Mouse (Mus musculus) C2C12 (cell line): ENCODE data around the gene Lhx9. TPM values are rescaled to one million over a fixed set of nuclear protein-coding genes. Genes with fewer than 3 reads are reported as not detected.

ENCODE experiments used
- H3K27me3 ChIP-seq: one replicate; pipeline ENCODE4 v1.6.1; 2011; ENCODE audit not compliant: control insufficient read depth, insufficient read depth, insufficient read length
- H3K36me3 ChIP-seq: one replicate; pipeline ENCODE4 v1.6.1; 2011; ENCODE audit not compliant: control insufficient read depth, insufficient read depth
- H3K4me3 ChIP-seq: one replicate; pipeline ENCODE4 v1.5.1; 2011; ENCODE audit warnings: mild to moderate bottlenecking, control low read depth; ENCODE audit not compliant: poor library complexity, insufficient read depth, severe bottlenecking
- H3K79me2 ChIP-seq: one replicate; pipeline ENCODE4 v1.6.1; 2011; ENCODE audit not compliant: control insufficient read depth, insufficient read depth
- H3K79me3 ChIP-seq: one replicate; pipeline ENCODE4 v1.6.1; 2011; ENCODE audit warnings: low read depth, control low read depth
- H3ac ChIP-seq: one replicate; pipeline ENCODE3; 2011; ENCODE audit warnings: low read depth; ENCODE audit not compliant: control insufficient read depth, insufficient read length
- CEBPB ChIP-seq: IDR thresholded peaks from one replicate; pipeline ENCODE4 v1.6.1; 2011; ENCODE audit warnings: low read depth, mild to moderate bottlenecking, control low read depth, moderate library complexity
- CTCF ChIP-seq: IDR thresholded peaks from one replicate; pipeline ENCODE4 v1.5.1; 2011; ENCODE audit not compliant: control insufficient read depth, insufficient read depth, insufficient read length
- FOSL1 ChIP-seq: IDR thresholded peaks from one replicate; pipeline ENCODE4 v1.8.0; 2011; ENCODE audit warnings: mild to moderate bottlenecking, low read length; ENCODE audit not compliant: poor library complexity, insufficient read depth, severe bottlenecking
- MAX ChIP-seq: IDR thresholded peaks from one replicate; pipeline ENCODE4 v1.6.1; 2011; ENCODE audit warnings: mild to moderate bottlenecking, control low read depth
- MYOD1 ChIP-seq: IDR thresholded peaks from one replicate; pipeline ENCODE4 v1.6.1; 2011; ENCODE audit warnings: low read depth; ENCODE audit not compliant: control insufficient read depth, insufficient read length
- MYOG ChIP-seq: IDR thresholded peaks from one replicate; pipeline ENCODE4 v1.6.1; 2011; ENCODE audit not compliant: control insufficient read depth, insufficient read length; ENCODE audit errors: extremely low read depth
- USF1 ChIP-seq: IDR thresholded peaks from one replicate; pipeline ENCODE4 v1.6.1; 2011; ENCODE audit warnings: low read depth, mild to moderate bottlenecking, control low read depth, moderate library complexity
- polyA plus RNA-seq: library from polyadenylated mRNA; unstranded; fragments of >200 nt; fragmentation: generic; extraction: Trizol; gene quantifications from one replicate; pipeline ENCODE4 v1.2.1, GENCODE M21; 2012; ENCODE audit warnings: missing spikeins

Lhx9 gene
- polyA plus RNA-seq, 1 experiment = 0.54 TPM

- Histone ChIP-seq H3K4me3 (no peak overlapping the region), H3K79me2 (no peaks in the 10 kb centered on the region), H3K79me3 (no peaks in the 10 kb centered on the region), H3K27me3 (no peaks in the 10 kb centered on the region), H3K36me3 (no peaks in the 10 kb centered on the region), H3ac (no peak overlapping the region)
- no peak for TF ChIP-seq CTCF
- TF ChIP-seq MYOG = no peak
- TF ChIP-seq CEBPB = no peak
- TF ChIP-seq USF1 = no peak
- TF ChIP-seq FOSL1 = no peak
- TF ChIP-seq MAX = no peak
- no peak for TF ChIP-seq MYOD1
Observed at GRCm38 (mm10) chr1:138846131-138846530, 2.2 kb downstream of the Lhx9 start.

- Histone ChIP-seq H3K4me3 (no peak overlapping the region), H3K36me3 (no peaks in the 10 kb centered on the region), H3K27me3 (no peaks in the 10 kb centered on the region), H3K79me2 (no peaks in the 10 kb centered on the region), H3ac (no peak overlapping the region), H3K79me3 (no peaks in the 10 kb centered on the region)
- TF ChIP-seq MYOD1 (no peak), USF1 (no peak), CEBPB (no peak), FOSL1 (no peak), MAX (no peak), CTCF (no peak), MYOG (no peak)
Observed at GRCm38 (mm10) chr1:138845481-138845880, 2.9 kb downstream of the Lhx9 start.

- Histone ChIP-seq H3K27me3 (no peaks in the 10 kb centered on the region), H3K79me2 (no peaks in the 10 kb centered on the region), H3K79me3 (no peaks in the 10 kb centered on the region), H3K36me3 (no peaks in the 10 kb centered on the region), H3K4me3 (no peak overlapping the region), H3ac (no peak overlapping the region)
- no peak for TF ChIP-seq MAX
- no peak for TF ChIP-seq CTCF
- no peak for TF ChIP-seq FOSL1
- TF ChIP-seq MYOD1 = no peak
- no peak for TF ChIP-seq MYOG
- TF ChIP-seq USF1 = no peak
- no peak for TF ChIP-seq CEBPB
Observed at GRCm38 (mm10) chr1:138844166-138844565, 4.2 kb downstream of the Lhx9 start.

GRCm38 (mm10) chr1:138843361-138844091, 4.9 kb downstream of the Lhx9 start:
- Histone ChIP-seq H3ac (peak overlapping the region; percentile 57), H3K27me3 (no peaks in the 10 kb centered on the region)

GRCm38 (mm10) chr1:138842756-138843155, 5.6 kb downstream of the Lhx9 start:
- Histone ChIP-seq H3ac (no peak overlapping the region), H3K79me2 (no peaks in the 10 kb centered on the region), H3K4me3 (peak overlapping the region; percentile 31), H3K36me3 (no peaks in the 10 kb centered on the region), H3K79me3 (no peaks in the 10 kb centered on the region), H3K27me3 (no peaks in the 10 kb centered on the region)
- TF ChIP-seq MYOD1 = no peak
- no peak for TF ChIP-seq CEBPB

More at GRCm38 (mm10) chr1:138843361-138844091, 4.9 kb downstream of the Lhx9 start:
- TF ChIP-seq FOSL1 (no peak), MYOG (no peak), CTCF (no peak), MYOD1 (no peak), USF1 (no peak), MAX (no peak), CEBPB (no peak)
- Histone ChIP-seq H3K36me3 (no peaks in the 10 kb centered on the region), H3K79me2 (no peaks in the 10 kb centered on the region), H3K4me3 (peak overlapping the region; percentile 18), H3K79me3 (no peaks in the 10 kb centered on the region)

GRCm38 (mm10) chr1:138842315-138842714, 6.1 kb downstream of the Lhx9 start:
- no peaks in the 10 kb centered on the region for H3K79me2 ChIP-seq
- H3ac ChIP-seq = no peak overlapping the region
- H3K36me3 ChIP-seq = no peaks in the 10 kb centered on the region
- peak overlapping the region; percentile 31 for H3K4me3 ChIP-seq
- no peaks in the 10 kb centered on the region for H3K79me3 ChIP-seq
- no peaks in the 10 kb centered on the region for H3K27me3 ChIP-seq
- TF ChIP-seq FOSL1 (no peak), MYOD1 (no peak), USF1 (no peak), MAX (no peak), CTCF (no peak), CEBPB (no peak), MYOG (no peak)
